Mouse (Mus musculus): ENCODE measurements at regions not wholly inside any gene's neighbourhood (a gene's known extent, or its start where the extent isn't known, plus 50 kb on each side); places are given as distances from the start of the nearest gene placed in this dataset.

DNA sequence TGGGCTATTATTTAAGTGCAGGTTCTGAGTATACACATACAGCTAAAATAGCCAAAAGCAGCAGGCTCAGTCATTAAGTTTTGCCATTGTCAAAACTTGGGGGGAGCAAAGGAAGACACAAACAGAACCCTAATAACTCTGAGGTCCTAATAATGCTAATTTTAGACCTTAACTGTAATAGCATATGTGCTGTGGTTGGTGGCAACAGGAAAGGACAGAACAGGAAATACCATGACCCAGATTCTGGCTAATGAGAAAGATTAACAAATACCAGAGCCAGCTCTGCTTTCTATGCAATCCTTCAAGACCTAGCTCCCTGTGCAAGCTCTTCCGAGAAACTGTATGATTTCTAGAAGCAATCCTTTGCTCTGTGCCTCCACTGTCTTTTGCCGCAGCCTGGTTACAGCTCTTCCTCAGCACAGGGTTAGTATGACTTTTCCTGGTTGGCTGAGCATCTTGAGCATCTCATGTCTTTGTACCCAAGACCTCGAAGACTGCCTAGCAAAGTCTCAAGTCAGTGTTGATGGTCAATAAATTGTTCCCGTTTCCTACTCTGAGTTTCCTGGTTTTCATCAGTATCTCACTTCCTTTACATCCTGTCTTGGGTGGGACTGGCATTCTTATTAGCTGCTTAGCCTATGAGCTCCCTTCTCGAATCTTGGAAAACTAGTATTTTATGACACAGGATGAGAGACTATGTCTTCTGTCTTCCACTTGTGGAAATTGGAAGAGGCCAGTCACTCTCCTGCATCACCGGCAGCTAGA is 49.9 kb upstream of the Eed start:
- DNase-seq (ENCODE audit: low spot score in 2 of 2): no peak

DNA sequence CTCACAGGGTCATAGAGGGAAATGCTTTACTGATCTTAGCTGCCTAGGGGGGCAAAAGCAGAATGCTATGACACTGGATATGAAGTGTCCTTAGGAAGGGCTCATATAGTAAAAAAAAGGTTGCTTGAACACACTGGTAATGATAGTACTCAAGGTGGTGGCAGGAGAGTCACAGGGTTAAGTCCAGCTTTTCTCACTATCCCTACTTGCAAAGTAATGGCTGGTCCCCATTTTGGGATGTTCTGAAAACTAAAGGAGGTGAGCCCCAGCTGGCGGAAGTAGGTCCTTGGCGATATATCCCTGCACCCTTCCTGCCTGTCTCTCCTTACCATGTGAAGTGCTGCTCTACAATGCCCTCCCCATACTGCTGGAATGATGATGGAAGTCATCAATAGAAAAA is 52.3 kb upstream of the Eed start:
- DNase-seq (ENCODE audit: low spot score in 2 of 2): no peak

- no peak for DNase-seq (ENCODE audit: low spot score in 2 of 2)
Observed at GRCm38 (mm10) chr7:90033640-90034312, 53.0 kb upstream of the Eed start.

- DNase-seq (ENCODE audit: low spot score in 2 of 2): no peak
Observed at GRCm38 (mm10) chr7:90034498-90034897, 53.7 kb upstream of the Eed start.

- DNase-seq (ENCODE audit: low spot score in 2 of 2): no peak
Observed at GRCm38 (mm10) chr7:90035396-90035795, 54.6 kb upstream of the Eed start.

DNA sequence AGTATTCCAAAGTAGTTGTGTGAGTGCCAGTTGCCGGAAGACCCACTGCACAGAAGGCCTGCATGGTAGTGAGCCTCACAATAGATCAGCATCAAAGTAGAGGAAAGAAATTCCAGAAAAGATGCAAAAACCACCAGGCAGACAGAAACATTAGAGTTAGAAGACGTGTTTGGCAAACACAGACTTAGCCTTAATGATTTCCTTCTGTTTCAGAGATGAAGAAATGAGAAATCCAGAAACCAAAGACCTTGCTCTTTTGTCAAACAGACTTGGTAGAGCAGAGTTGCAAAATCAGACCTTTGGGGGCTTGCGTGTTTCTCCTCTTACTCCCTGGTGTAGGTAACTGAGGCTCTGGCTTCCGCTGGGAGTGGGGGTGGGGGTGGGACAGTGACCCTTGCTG is 57.0 kb upstream of the Eed start:
- DNase-seq (ENCODE audit: low spot score in 2 of 2): no peak

DNA sequence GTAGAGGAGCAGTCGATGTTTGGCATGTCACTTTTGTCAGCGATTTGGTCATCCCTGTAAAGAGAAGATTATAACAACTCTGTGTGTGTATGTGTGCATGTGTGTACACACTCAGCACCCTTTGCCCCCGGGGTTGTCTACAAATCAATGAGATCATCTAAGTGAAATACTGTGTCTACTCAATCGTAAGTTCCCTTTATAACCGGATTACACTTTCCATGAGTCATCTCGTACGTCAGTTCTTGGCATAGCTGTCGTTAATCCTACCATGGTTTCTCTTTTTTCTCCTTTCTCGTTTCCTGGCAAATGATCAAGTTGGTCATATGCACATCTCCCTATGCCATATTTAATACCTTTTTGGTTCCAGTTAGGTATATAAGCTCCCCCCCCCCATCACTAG is 58.7 kb upstream of the Eed start:
- no peak for DNase-seq (ENCODE audit: low spot score in 2 of 2)

GRCm38 (mm10) chr7:90040581-90041340 is 60.0 kb upstream of the Eed start:
- no peak for DNase-seq (ENCODE audit: low spot score in 2 of 2)

GRCm38 (mm10) chr7:90041565-90042024 is 60.8 kb upstream of the Eed start:
- no peak for DNase-seq (ENCODE audit: low spot score in 2 of 2)

DNA sequence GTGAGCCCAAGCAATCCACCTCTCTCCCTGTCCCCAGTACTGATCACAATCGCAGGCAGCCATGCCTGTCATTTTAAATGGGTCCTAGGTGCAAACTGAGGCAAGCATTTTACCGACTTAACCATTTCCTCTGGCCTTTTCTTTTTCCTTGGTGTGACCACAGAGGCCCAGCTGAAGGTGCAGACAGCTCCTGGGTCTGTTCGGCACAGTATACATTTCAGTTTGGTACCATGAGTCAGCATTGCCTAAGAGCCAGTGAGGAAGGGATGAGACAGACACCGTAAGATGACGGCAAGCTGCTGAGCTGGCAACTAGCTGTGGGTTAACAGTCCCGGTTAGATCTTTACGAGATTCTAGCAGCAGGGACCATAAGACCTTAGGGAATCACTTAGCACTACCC is 61.6 kb upstream of the Eed start:
- DNase-seq (ENCODE audit: low spot score in 2 of 2): no peak

GRCm38 (mm10) chr7:90043526-90043925 is 62.7 kb upstream of the Eed start:
- DNase-seq (ENCODE audit: low spot score in 2 of 2): no peak

DNA sequence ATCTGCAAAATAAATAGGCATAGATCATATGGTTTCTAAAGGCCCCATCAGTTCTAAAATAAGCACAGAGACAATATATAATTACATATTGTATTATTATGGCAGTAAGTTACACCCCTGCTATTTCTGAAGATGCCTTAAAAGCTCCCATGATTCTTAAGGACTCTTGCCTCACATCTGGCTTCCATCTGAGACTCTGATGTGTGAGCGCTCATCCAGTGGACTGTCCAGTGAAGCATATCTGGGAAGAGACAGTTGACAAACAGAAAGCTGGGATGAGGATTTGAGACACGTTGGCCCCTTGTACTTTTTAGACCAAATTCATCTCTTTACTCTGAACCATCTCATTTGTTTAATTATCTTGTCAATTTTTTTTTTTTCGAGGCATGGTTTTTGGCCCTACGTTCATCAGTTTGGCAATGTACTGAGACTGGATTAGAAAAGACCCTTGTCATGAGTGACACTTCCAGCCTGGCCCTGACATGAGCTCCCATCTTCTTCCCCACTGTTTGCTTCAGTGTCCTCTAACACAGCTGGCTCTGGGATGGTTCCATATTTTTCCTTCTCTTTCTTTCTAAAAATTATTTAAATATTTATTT is 63.4 kb upstream of the Eed start:
- DNase-seq (ENCODE audit: low spot score in 2 of 2): no peak

GRCm38 (mm10) chr7:90045208-90045800 is 64.5 kb upstream of the Eed start:
- DNase-seq (ENCODE audit: low spot score in 2 of 2): no peak

DNA sequence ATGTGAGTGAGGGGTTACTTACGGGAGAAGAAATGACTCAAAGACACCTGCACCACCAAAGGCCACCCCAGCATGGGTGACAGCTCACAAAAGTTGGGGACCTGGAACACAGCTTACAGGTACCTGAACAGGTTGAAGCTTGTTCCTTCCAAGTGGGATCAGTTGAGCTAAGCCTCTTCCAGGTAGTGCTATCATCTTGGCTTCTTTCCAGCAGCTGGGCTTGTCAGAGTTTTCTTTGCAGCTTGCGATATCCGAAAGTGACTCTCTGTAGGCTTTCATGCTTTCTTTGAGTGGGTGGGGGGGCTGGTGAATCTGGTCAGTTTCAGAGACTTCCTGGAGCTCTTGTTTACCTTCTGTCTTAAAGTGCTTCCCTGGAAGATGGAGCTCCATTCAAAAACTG is 65.4 kb upstream of the Eed start:
- no peak for DNase-seq (ENCODE audit: low spot score in 2 of 2)

GRCm38 (mm10) chr7:90046862-90047261 is 66.1 kb upstream of the Eed start:
- DNase-seq (ENCODE audit: low spot score in 2 of 2): no peak

GRCm38 (mm10) chr7:90048401-90049307 is 67.9 kb upstream of the Eed start:
- peak in 1 of 2 experiments; percentile 38 for DNase-seq (ENCODE audit: low spot score in 2 of 2)

DNA sequence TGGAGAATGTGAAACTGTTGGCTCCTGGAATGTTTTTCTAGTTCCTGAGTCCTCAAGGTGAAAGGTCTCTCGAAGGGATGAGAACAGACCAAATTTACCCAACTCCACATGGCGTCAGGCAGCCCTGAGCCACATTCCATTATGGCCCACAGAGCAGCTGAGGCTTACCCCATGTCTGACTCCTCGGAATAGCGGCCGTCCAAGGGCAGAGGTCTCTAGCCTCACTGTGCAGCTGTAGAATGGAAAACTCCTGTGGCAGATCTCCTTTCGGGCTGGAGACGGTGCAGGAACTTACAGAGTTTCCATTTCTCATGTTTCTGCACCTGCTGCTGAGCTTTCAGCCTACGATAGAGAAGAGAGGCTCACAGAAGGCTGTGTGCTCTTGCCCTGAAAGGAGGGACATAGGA is 69.1 kb upstream of the Eed start:
- no peak for DNase-seq (ENCODE audit: low spot score in 2 of 2)

- no peak for DNase-seq (ENCODE audit: low spot score in 2 of 2)
Observed at GRCm38 (mm10) chr7:90054795-90055511, 74.2 kb upstream of the Eed start.

GRCm38 (mm10) chr7:90057947-90058346 is 72.1 kb upstream of the Picalm start:
- DNase-seq (ENCODE audit: low spot score in 2 of 2): no peak

- DNase-seq (ENCODE audit: low spot score in 2 of 2): no peak
Observed at GRCm38 (mm10) chr7:90058636-90059035, 71.4 kb upstream of the Picalm start.
